Mouse (Mus musculus) ES-CJ7 (cell line): ENCODE measurements at regions not wholly inside any gene's neighbourhood (a gene's known extent, or its start where the extent isn't known, plus 50 kb on each side); places are given as distances from the start of the nearest gene placed in this dataset.

Experiments
- DNase-seq: peaks from one replicate; pipeline ENCODE4 v3.0.0; 2011; ENCODE audit warnings: low read depth, low spot score

DNA sequence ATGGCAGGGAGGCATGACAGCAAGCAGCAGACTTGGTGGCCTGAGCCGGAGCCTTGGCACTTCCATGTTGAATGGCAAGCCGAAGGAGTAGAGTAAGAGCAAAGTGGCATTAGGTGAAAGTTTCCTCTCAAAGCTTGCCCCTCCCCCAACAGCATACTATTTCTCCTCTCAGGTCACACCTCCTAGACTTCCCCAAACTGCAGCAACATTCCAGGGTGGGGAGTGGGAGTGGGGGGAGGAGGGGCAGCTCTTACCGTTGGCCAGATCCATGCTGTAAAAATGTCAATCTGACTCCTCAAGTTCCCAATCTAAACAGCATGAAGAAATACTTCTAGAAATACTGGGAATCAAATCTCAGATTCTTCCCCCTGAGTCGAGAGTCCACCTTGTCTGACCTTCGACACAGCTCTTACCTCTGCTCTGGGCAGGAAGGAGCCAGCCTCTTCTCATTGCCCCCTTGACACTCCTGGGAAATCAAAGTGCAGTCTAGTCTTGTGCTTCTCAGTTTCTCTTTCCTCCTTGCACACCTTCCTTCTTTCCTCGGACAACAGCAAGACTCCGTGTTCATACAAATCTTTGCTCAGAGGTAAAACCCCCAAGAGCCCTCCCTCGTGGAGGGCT is 794.9 kb upstream of the BB014433 start:
- peak; percentile 90 for DNase-seq

GRCm38 (mm10) chr8:15832752-15833151 is 786.9 kb upstream of the BB014433 start:
- DNase-seq: no peak

GRCm38 (mm10) chr8:15821579-15822191 is 775.8 kb upstream of the BB014433 start:
- DNase-seq: no peak

- peak; percentile 61 for DNase-seq
Measured at GRCm38 (mm10) chr8:15788421-15788820, 742.5 kb upstream of the BB014433 start.
